Mouse (Mus musculus): ENCODE results near the gene C2.
"Not testable (repeated sequence)": the region's sequence is repeated elsewhere in the genome, so short reads cannot be mapped to it uniquely, and the experiment has no call there.

C2 gene

DNA sequence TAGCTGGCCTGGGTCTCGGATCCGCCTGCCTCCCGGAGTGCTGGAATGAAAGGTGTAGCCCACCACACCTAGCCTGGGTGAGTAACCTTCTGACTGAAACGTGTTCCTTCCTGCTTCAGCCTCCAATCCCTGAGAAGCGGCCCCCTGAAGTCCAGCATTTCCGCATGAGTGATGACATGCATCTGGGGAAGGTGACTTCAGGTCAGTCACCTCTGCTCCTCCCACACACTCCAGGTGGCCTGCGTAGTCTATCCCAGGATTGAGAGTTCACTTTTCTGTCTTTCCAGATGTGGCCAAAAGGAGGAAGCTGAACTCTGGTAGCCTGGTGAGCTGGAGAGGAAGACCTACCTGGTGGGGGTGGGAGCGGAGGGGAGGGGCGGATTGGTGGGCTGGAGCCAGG lies 4.8 kb upstream of the C2 start:
- no peak for DNase-seq

DNA sequence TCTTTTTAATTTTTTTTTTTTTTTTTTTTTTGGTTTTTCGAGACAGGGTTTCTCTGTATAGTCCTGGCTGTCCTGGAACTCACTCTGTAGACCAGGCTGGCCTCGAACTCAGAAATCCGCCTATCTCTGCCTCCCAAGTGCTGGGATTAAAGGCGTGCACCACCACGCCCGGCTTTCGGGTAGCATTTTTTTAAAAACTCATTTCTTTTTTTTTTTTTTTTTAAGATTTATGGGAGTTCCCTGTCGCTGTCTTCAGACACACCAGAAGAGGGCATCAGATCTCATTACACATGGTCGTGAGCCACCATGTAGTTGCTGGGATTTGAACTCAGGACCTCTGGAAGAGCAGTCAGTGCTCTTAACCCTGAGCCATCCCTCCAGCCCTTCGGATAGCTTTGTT lies 3.9 kb upstream of the C2 start:
- DNase-seq = not testable (repeated sequence)

DNA sequence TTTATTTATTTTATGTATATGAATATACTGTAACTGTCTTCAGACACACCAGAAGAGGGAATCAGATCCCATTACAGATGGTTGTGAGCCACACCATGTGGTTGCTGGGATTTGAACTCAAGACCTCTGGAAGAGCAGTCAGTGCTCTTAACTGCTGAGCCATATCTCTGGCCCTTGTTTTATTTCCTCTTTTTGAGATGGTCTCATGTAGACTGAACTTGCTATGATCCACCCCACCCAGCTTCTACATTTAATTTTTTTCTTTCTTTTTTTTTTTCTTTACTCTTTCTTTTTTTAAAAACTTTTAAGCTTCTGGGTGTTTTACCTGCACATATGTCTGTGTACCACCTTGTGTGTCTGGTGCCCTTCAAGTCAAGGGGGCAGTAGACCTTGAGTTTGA lies 2.8 kb upstream of the C2 start:
- DNase-seq = not testable (repeated sequence)

DNA sequence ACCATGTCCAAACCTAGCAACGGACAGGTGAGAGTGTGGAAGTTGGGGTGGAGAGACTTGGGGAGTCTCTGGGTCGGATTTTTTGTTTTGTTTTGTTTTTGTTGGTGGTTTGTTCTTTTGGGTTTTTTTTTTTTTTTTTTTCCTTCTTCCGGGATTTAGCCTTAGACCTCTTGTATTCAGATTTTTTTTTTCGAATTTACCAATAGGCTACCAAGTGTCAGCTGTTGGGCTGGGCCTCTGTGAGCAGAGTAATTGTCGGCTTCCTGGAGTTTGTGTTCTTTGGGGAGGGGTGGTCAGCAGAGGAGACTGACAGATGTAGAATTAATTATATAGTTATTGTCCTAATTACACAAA lies 1.8 kb upstream of the C2 start:
- DNase-seq = peak; percentile 43

DNA sequence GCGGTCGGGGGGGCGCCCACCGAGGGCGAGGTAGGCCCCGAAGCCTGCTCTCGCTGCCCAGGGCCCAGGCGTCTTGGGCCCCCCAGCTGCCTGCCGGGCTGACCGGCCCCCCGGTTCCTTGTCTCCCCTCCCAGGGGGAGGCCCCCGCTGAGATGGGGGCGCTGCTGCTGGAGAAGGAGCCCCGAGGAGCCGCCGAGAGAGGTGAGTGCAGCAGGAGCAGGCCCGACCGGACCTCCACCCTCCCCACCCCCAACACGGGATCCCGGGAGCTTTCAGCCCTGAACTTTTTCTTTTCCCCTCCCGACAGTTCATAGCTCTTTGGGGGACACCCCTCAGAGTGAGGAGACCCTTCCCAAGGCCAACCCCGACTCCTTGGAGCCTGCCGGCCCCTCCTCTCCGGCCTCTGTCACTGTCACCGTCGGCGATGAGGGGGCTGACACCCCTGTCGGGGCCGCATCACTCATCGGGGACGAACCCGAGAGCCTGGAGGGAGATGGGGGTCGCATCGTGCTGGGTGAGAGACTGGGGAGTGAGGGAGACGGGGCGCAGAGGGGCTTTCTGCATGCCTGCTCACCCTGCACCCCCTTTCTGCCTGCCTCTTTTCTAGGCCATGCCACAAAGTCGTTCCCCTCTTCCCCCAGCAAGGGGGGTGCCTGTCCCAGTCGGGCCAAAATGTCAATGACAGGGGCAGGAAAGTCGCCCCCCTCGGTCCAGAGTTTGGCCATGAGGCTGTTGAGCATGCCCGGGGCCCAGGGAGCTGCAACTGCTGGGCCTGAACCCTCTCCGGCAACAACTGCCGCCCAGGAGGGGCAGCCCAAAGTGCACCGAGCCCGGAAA lies 1.2 kb upstream of the C2 start:
- DNase-seq = peak; percentile 42

DNA sequence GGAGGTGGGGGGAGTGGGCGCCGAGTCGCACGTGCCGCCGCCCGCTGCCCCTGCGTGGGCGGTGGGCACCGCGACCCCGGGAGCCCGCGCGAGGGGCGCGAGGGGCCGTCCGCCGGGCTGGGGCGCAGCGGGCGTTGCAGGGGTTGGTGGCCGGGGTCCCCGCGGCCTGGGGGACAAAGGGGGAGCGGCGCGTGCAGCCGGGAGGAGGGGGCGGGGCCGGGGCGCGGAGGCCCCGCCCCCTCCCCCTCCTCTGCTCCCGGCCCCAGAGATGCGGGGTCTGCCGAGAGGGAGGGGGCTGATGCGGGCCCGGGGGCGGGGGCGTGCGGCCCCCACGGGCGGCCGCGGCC lies 614 bp upstream of the C2 start:
- DNase-seq = peak; percentile 69

DNA sequence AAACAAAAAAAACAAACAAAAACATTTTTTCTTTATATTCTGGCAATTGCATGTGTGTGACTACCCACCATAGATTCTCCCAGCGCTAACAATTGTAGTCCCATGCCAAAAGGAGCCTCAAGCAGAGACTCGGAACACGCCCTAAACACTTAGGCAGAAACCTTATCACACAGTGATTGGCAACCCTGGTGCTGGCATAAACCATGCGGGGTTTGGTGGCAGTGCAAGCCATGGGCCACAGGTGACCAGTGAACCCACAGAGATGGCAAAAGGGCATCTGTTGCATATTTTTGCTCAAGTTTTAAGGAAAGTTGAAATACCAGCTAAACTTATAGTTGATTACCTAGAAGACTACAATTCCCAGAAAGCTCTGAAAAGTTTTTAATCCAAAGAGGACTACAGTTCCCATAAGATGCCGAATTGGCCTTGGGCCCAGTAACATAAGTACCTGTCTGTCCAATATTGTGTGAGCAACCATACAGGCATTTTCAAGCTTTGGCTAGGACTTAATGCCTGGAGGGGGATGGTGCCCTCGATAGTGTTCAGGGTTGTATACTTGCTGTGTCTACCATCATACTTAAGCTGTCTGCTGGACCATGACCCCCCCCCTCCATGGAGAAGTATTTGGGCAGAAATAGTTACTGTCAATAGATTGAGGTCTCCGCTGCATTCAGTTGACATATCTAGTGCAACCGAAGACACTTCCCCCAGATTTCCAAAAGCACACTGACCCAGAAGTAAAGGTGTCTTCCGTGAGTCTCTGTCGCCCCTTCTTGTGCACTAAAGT lies 499 bp downstream of the C2 start:
- DNase-seq = peak; percentile 46

DNA sequence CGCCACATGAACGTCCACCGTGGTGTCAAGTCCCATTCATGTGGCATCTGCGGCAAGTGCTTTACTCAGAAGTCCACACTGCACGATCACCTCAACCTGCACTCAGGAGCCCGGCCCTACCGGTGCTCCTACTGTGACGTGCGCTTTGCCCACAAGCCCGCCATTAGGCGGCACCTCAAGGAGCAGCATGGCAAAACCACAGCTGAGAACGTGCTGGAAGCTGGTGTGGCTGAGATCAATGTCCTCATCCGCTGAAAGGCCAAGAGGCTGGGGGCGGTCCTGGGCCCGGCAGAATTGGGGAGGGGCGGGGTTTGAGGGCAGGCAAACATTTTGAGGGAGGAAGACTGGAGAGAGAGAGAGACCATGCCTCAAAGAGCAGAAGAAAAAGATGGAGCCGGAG lies 1.7 kb downstream of the C2 start:
- DNase-seq = peak; percentile 10

DNA sequence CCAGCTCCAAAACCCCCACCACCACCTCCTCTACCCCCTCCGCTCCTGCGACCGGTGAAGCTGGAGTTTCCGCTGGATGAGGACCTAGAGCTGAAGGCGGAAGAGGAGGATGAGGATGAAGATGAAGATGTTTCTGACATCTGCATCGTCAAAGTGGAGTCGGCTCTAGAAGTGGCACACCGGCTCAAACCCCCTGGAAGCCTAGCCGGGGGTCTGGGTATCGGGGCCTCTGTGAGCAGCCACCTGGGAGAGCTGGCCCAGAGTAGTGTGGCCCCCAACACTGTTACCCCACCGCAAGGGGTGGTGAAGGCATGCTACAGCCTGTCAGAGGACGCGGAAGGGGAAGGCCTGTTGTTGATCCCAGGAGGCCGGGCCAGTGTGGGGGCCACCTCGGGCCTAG lies 2.3 kb downstream of the C2 start:
- no peak for DNase-seq

DNA sequence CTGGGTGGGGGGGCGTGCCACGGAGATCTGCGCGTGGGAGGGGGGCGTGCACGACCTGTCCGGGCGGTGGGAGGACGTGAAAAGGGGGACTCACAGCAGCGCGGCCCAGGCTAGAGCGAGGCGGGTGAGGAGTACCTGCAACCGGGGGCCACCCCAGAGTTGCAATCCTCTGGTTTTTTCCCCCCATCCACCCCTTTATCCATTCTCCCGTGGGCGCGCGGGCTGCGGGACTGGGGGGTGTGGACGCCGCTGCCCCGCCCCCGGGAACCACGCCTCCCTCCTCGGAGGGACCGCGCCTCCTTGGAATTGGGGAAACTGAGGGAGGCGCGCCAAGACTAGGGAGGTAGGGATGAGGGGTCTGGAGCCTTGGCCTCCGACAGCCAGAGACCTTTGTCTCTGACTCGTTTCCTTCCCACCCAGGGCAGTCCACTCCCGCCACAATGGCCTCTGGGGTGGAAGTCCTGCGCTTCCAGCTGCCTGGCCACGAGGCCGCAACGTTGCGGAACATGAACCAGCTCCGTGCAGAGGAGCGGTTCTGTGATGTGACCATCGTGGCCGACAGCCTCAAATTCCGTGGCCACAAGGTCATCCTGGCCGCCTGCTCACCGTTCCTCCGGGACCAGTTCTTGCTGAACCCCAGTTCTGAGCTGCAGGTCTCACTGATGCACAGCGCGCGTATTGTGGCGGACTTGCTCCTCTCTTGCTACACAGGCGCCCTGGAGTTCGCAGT lies 3.1 kb downstream of the C2 start:
- DNase-seq = no peak

DNA sequence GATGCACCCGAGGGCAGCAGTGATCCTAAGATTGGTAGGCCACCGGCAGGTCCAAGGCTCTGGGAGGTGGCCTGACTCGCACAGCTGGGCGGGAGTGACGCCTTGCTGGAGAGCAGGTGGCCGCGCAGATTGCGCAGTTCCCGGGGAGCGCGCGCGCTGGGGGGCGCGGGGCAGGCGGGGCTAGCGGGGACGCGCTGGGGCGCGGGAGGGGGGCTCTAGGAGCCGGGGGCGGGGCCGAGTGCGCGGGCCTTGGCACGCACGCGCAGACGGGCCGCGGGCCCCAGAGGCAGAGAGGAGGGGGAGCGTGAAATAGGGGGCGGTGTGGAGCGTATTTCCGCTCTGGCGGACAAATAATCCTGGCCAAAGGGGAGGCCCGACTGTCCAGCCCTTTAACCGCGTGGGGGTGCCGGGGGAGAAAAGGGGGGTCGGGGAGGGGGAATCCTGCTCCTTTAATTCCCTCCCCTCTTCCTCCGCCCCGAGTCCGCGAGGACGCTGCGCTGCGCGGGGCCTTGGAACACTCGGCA lies 3.9 kb downstream of the C2 start:
- DNase-seq = peak; percentile 99

DNA sequence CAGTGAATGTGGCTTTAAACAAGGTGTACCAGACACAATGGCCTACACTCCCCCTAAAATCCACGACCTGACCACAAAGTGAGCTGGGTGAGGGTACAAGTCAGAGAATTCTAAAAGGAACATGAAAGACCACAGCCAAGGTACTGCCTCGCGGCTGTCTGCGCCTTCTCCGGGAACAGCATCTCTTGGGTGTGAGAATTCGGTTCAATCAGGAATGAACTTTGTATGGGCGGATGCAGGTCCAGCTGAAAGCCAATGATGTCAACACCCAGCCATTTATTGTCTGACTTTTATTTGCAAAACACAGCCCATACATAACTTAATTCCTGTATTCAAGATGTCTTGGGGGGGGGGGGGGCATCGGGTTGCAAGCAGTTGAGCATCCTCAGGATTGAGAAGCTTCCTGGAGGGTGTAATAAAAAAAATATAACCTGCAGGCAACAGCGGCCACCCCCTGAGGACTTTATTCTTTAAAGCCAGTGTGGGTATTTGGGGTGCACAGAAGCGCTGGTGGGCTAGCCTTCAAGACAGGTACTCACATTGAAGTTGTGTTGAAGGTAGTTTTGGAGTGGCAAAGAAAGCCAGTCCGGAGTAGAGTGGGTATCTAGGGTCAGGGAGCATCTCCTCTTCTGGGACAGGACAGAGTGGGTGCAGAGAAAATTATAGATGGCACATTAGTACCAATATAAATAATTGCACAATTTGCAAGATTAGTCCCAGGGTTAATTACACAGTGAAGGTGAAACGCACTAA lies 4.8 kb downstream of the C2 start:
- no peak for DNase-seq

DNA sequence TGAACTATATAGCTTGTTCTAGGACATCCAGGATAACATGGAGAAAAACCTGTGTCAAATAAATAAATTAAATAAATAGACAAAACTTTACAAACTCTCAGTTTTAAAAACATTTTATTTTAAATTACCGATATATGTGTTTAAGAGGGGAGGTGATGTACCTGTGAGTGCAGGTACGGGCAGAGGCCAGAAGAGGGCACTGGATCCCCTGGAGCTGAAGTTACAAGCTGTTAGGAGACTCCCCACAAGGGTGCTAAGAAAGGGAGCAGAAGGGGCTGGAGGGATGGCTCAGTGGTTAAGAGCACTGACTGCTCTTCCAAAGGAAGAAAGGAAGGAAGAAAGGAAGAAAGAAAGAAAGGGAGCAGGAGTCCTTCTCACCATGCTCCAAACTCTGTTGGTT lies 6.7 kb downstream of the C2 start:
- DNase-seq = no peak

DNA sequence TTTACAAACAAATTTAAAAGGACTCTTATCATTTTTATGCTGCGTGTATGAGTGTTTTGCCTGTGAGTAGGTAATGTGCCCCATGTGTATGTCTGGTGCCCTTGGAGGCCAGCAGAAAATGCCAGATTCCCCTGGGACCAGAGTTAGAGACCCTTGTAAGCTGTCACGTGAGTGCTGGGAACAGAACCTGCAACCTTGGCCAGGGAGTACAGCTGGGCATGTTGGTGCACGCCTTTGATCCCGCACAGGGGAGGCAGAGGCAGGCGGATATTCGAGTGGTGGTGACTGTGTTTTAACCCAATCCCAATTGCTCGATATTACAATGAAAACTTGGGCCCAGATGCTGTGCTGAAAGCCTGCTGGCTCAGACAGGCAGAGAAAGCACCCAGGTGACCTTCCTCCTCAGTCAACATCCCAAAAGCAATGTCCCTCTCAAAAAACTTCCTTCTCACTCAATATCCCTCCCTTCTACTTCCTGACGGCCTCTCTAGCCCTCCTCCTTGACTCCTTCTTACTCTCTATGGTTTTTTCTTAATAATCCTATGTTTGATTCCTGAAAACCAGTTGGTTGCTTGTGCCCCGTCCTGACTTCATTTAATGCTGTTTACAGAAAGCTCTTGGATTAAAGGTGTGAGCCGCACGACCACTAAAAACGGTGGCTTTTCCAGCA lies 7.9 kb downstream of the C2 start:
- no peak for DNase-seq

DNA sequence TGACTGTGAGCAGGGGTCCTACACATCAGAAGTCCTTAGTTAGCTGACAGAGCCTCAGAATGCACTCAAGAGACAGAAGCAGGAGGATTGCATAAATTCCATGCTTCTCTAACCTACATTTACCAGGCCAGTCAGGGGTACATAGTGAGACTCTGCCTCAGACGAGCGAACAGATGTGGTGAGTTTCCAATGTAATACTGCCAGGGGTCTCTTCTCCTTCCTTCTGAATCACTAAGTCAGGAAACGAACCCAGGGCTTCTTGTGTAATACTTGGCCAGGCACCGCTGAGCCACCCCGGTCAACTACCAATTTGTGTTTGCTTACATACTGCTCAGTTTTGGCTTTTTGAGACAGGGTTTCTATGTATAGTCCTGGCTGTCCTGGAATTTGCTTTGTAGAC lies 10.1 kb downstream of the C2 start:
- no peak for DNase-seq

DNA sequence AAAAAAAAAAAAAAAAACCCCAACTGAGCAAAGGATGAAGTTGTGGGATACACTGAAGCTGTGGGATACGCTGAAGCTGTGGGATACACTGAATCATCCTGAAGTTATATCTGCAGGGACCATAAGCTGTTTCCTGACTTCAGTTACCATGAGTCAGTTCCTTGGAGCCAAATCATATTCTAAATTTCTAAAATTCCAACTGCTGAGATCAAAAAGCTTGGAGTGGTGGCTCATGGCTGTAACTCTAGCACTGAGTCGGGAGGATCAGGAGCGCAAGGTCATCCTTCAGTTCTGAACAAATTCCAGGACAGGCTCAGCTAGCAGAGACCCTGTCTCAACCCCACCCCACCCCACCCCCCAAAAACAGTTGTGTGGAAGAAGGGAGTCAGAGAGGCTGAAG lies 12.4 kb downstream of the C2 start:
- DNase-seq = no peak

DNA sequence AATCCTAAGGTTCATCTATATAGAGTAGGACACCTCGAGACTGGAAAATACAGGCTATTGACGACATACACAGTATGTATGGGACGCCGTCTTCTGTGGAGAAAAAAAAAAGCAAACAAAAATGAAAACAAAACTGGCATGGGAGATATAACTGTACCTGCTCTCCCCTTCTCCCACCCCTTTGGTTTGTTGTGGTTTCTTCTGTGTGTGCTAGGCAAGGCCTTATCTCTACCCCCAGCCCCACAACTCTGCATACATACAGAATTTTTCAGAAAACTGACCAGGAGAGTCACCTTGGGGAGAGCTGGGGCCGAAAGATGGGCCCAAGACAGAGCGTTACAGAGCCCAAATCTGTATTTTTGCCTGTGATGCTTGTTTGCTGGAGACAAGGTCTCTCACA lies 13.4 kb downstream of the C2 start:
- no peak for DNase-seq

DNA sequence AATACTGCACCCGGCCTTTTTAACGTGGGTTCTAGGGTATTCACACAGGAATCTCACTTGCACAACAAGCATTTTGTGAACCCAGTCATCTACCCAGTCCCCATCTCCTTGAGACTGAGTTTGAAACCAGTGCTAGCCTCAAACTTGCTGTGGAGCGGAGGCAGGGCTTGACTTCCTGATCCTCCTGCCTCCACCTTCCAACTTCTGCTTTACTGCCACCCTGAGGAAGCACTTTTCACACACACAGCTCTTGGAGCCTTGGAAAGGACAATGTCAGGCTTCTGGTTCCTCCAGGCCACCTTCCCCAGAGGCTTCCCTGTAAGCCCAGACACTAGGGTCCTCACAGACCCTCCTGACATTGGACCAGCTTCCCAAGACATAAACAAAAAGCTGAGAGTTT lies 14.7 kb downstream of the C2 start:
- no peak for DNase-seq

DNA sequence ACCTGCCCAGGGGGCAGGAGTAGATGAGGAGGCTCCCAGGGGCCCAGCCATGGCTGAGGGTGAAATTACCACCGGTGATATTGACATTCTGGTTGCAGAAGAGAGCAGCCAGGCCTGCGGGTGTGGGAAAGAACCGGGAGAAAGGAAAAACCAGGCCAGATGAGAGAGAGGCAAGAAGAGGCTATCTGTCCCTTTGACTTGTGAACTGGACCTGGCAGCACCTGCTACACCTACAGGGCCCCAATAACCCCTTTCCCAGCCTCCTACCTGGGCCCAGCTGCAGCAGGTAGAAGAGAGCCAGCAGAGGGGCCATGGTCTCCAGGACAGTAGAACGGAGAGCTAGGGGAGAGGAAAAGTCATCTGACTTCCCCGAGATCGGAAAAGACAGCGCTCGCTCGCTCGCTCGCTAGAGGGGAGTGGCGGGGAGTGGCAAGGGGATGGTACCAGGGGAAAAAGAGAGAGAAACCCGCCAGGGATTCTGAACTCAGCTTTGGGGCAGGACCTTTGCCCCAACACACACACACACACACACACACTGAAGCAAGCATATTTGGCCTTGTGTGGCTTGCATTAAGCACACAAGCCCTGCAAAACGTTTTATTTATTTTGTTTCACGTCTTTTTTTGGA lies 16.3 kb downstream of the C2 start, which contains the start of gene Gm20547:
Gene Gm20547, minus strand, starts transcription at position 360 of the 628 bp plus-strand sequence.
- DNase-seq = no peak

DNA sequence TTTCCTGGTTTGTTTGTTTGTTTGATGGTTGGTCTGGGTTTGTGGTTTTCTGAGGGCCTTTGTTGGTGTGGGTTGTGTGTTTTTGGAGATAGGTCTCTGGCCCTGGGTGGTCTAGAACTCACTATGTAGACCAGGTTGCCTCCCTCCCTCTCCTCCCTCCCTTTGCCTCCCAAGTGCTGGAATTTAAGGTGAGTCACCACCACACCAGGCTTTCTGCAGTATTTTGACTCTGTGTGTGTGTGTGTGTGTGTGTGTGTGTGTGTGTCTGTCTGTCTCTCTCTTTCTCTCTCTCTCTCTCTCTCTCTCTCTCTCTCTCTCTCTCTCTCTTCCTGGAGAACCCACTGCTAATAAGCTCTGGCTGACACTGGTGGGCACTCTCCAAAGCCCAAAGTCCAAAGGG lies 16.9 kb downstream of the C2 start:
- no peak for DNase-seq

DNA sequence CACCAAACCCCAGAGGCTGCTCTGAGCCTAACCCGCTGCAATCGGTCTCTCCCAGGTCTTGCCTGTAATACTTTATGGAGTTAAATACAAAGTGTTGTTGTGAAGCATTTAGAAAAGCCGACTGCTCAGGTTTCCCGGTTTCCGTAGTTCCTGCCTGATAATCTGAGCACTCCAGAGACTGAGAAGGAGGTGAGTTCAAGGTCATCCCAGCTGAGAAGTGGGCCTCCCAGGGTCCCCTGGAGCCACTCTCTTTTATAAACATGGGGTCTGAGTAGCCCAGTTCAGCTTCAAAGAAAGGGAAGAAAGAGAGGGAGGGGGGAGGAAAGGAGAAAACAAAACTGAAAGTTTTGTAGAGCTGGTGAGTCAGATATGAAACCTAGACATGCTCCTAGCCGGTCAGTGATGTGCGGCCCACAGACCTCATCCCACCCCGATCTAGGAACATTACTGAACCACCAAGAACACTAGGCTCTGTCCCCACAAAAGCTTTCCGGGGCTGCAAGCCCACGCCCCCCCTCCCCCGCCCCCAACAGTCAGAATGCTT lies 18.7 kb downstream of the C2 start, which contains the start of gene Zbtb12:
Gene Zbtb12, plus strand, starts transcription at position 148 of the 544 bp plus-strand sequence.
- no peak for DNase-seq

All from retina, postnatal 1 day (tissue).